Mouse (Mus musculus) layer of hippocampus, adult 6 months (tissue): ENCODE data around the gene Bsdc1. TPM values are rescaled to one million over a fixed set of nuclear protein-coding genes. Genes with fewer than 3 reads are reported as not detected.

Source experiments
- long read RNA-seq, 2 experiments: library from polyadenylated mRNA; unstranded; transcript quantifications; one replicate each; pipeline ENCODE4 v2.0.0; 2019 to 2020
- polyA plus RNA-seq: library from polyadenylated mRNA; unstranded; fragments of <200 nt; fragmentation: Nextera tagmentation; gene quantifications from 2 replicates; pipeline ENCODE4 v1.2.3, GENCODE M21; 2021

Bsdc1 gene
- 11.4 and 11.5 TPM in 2 replicates for polyA plus RNA-seq
- long read RNA-seq, experiment 1, transcript Bsdc1-201 (11 exons, 2,823 nt), result major isoform, 11 of 32 reads
- long read RNA-seq, experiment 1, partial matches to known transcripts, result 19 of 32 reads
- long read RNA-seq, experiment 1, other reads (novel, unspliced or antisense), result 2 of 32 reads
- long read RNA-seq, experiment 2, transcript Bsdc1-201 (11 exons, 2,823 nt), result major isoform, 112 of 141 reads
- long read RNA-seq, experiment 2, partial matches to known transcripts, result 21 of 141 reads
- long read RNA-seq, experiment 2, other reads (novel, unspliced or antisense), result 8 of 141 reads

DNA sequence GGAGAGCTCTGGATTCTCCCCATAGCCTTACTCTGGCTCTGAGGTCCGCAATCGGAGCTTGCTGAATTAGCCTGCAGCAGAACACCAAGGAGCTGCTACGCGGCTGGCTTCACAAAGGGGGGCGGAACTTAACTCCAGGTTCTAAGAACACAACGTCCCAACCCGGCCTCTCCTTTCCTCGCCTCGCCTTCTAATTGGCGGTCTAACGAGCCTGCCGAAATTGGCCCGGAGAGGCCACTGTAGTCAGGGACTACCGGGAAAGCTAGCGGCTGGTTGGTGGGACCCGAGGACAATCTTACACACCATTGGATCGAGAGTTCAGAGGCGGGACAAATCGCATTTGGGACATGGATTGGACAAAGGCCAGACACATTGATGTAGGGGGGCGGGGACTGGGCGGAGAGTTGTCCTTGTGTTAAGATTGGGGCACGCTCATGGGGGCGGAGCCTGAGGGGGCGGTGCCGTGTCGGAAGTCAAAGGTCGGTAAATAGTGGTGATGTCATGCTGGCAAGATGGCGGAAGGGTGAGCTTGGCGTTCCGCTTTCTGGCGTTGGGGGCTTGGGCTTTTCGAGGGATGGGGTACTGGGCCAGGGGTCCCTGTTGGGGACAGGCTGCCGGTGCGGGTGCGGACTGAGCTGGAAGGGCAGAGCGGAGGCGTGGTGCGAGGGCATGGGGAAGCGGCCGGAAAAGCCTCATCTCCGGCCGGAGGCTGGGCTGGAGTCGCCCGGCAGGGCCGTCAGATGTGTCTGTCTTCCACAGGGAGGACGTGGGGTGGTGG lies at the start of gene Bsdc1:
Bsdc1 (plus strand) TSS at position 399 of the 778 bp plus-strand sequence.

DNA sequence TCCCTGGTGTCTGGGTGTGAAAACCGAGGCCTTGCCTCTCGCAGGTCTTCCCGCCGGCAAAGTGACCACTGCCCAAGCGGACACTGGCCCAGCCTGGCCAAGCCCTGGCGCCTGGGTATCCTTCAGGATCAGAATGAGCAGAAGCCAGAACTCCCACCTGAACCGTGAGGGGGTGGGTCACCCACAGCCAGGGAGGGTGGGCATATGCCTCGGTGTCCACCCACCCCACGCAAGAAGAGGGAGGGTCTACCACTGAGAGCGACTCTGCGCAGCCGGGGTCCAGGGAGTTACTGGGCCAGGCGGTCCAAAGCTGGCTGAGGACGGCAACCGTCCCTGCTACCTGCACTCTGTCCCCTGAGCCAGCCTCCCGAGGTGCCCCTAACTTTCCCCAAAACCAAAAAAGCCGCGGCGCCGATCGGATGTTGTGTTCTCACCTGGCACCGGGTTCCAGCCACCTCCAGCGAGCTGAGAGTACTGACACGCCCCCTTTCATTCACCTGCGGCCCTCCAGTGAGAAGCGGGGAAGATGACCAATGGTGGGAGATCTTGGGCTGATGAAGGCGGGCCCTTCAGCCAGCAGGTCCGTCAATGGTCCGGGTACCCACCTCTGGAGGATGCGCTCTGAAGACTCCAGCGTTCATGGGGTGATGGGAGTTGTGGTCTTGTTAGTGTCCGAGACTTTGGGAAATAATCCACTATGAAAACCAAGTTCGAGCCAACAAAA lies 20.9 kb upstream of the Bsdc1 start, which contains the start of gene Zbtb8b:
Zbtb8b (minus strand) TSS at position 514 of the 724 bp plus-strand sequence.

DNA sequence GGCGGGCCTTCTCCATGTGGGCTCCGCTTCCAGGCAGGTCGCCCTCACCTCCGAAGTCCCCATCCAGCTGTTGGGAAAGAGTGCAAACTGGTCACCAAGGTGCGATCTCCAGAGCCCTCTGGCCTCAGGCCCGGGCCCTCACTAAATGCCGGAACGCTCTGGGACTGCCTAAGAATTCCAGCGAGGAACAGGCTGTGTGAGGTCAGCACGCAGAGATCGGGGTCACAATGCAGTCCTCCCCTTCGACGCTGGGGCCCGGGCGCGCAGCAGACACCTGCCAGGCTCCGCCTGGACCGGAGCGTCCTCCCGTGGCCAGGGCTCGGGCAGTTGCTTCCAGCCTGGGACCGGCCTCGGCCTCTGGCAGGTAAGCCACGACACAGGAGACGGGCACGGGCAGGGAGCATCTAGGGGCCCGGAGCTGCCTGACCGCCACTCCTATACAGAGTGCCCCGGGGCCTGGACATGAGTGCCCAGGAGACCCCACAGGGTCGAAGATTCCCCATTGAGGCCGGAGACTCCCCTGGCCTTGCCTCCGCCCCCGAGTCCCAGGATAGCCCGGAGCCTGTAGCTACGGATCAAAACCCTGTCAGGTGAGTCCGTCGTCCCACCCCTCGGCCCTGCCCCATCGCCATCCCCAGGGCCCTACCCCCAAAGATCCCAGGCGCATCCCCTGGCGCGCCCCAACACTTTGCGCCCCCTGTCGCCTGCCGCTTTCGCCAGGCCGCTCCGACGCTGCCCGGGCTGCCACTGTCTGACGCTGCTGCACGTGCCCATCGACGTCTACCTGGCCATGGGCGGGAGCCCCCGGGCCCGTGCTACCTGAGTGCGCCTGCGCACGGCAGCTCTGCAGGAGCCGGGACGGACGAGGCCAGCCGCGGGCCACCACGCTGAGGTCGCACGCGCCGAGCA lies 29.8 kb downstream of the Bsdc1 start, which contains the start of the genes Tssk3 and Fam229a:
Tssk3 (minus strand) TSS at position 51 of the 909 bp plus-strand sequence.
Fam229a (plus strand) TSS at position 219 of the 909 bp plus-strand sequence.

DNA sequence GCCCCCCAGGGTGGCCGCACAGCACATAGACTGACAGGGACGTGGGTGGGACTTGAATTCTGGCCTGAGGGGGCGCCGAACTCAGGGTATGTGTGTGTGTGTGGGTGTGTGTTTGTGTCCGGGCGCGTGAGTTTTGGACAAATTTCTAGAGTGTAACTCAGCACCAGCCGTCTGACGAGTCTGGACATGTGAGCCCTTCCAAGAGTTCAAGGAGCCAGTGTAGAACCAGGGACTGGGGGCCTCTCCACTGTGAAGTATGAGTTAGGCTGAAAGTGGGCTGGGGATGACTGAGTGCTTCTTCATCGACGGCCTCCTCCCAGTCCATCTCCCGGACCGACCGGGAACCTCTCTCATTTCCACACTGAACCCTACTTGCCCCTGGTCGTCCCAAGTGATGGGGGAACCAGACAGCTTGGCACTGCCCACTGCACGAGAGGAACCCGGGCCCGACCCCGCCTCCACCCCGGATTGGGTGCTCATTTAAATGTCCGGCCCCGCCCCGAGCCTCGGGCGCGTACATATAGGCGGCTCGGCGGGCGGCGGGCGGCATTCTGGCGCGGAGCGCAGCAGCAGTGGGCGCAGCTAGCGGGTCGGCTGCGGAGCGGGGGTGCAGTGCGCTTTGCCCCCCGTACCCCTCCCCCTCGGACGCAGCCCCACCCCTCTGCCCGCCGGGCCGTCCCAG lies 51.8 kb downstream of the Bsdc1 start, which contains the start of gene Marcksl1:
Marcksl1 (plus strand) TSS at position 496 of the 682 bp plus-strand sequence.

Other genes starting within 250 kb of the Bsdc1 start
- 3.5 and 6.9 TPM in 2 replicates for gene C77080, start 200.2 kb upstream of the Bsdc1 start, polyA plus RNA-seq
- 0.35 and 0.41 TPM in 2 replicates for gene Sync, start 174.0 kb upstream of the Bsdc1 start, polyA plus RNA-seq
- 44.3 and 45.5 TPM in 2 replicates for gene Rbbp4, start 126.2 kb upstream of the Bsdc1 start, polyA plus RNA-seq
- 65.1 and 79.8 TPM in 2 replicates for gene Zbtb8os, start 125.9 kb upstream of the Bsdc1 start, polyA plus RNA-seq
- 4.4 and 4.9 TPM in 2 replicates for gene Zbtb8a, start 83.5 kb upstream of the Bsdc1 start, polyA plus RNA-seq
- 1.9 and 2.1 TPM in 2 replicates for gene Zbtb8b, start 20.7 kb upstream of the Bsdc1 start, polyA plus RNA-seq
- 0.15 TPM in 1 of 2 replicates, not detected in the other for gene Tssk3, start 29.4 kb downstream of the Bsdc1 start, polyA plus RNA-seq
- gene Fam229a, start 29.6 kb downstream of the Bsdc1 start, polyA plus RNA-seq, result 0.98 and 1.3 TPM in 2 replicates
- gene Marcksl1, start 52.0 kb downstream of the Bsdc1 start, polyA plus RNA-seq, result 33.1 and 41.3 TPM in 2 replicates
- 16.9 and 18.2 TPM in 2 replicates for gene Hdac1, start 81.1 kb downstream of the Bsdc1 start, polyA plus RNA-seq
- 2.4 and 2.5 TPM in 2 replicates for gene Lck, start 112.1 kb downstream of the Bsdc1 start, polyA plus RNA-seq
- gene Fam167b, start 117.0 kb downstream of the Bsdc1 start, polyA plus RNA-seq, result 1.4 and 2.4 TPM in 2 replicates
- gene Eif3i, start 139.1 kb downstream of the Bsdc1 start, polyA plus RNA-seq, result 270 and 298 TPM in 2 replicates
- 181 and 186 TPM in 2 replicates for gene Tmem234, start 139.1 kb downstream of the Bsdc1 start, polyA plus RNA-seq
- gene Dcdc2b, start 152.7 kb downstream of the Bsdc1 start, polyA plus RNA-seq, result 3.4 and 4.1 TPM in 2 replicates
- gene Iqcc, start 157.5 kb downstream of the Bsdc1 start, polyA plus RNA-seq, result 28.4 and 35.0 TPM in 2 replicates
- gene Ccdc28b, start 162.4 kb downstream of the Bsdc1 start, polyA plus RNA-seq, result 31.7 and 35.6 TPM in 2 replicates
- 16.0 and 16.7 TPM in 2 replicates for gene Txlna, start 179.5 kb downstream of the Bsdc1 start, polyA plus RNA-seq
- gene Kpna6, start 211.2 kb downstream of the Bsdc1 start, polyA plus RNA-seq, result 9.9 and 11.1 TPM in 2 replicates
- 9.7 and 9.8 TPM in 2 replicates for gene Tmem39b, start 235.3 kb downstream of the Bsdc1 start, polyA plus RNA-seq